Mouse (Mus musculus): ENCODE measurements around the gene Gpsm1. TPM values are rescaled to one million over a fixed set of nuclear protein-coding genes. Genes with fewer than 3 reads are reported as not detected.

The Gpsm1 gene
- polyA plus RNA-seq, 1 experiment from 2014 or later, result 23.3 TPM

DNA sequence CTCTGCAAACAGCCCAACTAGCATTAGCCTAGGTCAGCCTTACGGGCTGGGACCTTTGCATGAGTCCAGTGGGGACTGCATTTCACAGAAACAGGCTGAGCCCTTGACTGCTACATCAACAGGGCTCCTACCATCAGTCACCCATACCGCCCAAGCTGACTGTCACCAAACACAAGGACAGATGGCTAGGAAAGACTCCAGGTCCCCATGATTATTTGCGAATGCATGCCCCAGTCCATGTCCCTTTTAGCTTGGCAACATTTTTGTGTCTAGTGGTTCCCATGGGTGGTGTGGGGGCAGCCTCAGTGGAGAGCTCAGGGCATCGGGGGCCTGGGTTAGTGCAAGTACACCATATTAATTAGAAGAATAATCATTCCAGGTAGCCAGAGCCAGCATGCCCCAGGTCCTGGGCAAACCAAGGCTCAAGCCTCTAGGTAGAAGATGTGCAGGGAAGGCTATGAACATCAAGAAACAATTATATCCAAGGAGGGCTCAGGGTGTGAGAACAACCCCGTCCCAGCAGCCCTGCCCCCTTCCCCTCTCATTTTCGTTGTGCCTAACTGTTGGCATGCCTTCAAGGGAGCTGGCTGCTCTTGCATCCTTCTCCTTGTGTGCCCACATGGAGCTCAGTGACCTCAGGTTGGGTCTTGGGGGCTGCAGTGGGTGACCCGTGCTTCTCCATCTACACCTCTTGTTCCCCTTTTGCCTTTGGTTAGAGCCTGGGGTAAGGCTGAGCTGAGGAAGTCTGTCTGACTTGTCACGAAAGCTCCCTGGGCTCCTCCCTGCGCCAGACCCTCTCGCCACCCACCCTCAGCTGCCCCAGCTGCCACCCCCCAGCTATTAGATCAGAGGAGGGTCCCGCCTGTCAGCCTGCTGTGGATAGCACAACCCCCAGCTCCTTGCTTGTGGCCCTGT, 38.0 kb downstream of the Gpsm1 start:
- CTCF ChIA-PET, result no interaction called here
- DNase-seq (ENCODE audit: low read depth, low spot score), result no peak
- no peak for TF ChIP-seq CTCF (IDR thresholded peaks at IDR 0.05)
- in situ Hi-C loops (cut with MboI; ENCODE audit: low pct_unique_long_range_greater_than_20kb), result no loop called here
- ATAC-seq, result no peak
- H3K27me3 ChIP-seq, result no peaks in the 10 kb centered on the region
- POLR2A ChIA-PET, result interaction anchor here (0.7 to 1.8 kb wide), 3 partner anchors 18 to 34 kb away, joined by 3 to 4 read pairs (median 3); no protein-coding TSS in a partner anchor

GRCm38 (mm10) chr2:26354401-26354800, 39.1 kb downstream of the Gpsm1 start:
- POLR2A ChIA-PET, result no interaction called here
- ATAC-seq (no peak), DNase-seq (ENCODE audit: low read depth, low spot score) (no peak)
- in situ Hi-C loops (cut with MboI; ENCODE audit: low pct_unique_long_range_greater_than_20kb), result no loop called here
- TF ChIP-seq CTCF (IDR thresholded peaks at IDR 0.05), result no peak
- H3K27me3 ChIP-seq, result no peaks in the 10 kb centered on the region
- CTCF ChIA-PET, result interaction anchor here (0.6 to 1.3 kb wide), 2 partner anchors 24 to 29 kb away, joined by 3 read pairs; no protein-coding TSS in a partner anchor

DNA sequence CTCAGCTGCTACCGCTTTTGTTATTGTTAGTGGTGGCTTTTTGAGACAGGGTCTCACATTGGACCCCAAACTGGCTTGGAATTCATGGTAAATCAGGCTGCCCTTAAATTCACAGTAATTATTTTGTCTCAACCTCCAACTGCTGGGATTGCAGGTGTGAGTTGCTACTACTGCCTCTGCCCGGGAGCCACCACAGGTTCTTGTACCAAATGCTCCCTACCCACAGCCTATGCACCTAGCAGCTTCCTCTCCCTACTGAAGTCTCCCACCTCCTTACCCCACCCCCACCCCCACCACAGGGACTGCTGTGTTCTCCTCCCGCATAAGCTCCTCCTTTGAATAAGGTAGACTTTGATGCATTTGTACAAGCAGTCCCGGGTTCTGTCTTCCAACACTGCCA, 40.9 kb downstream of the Gpsm1 start:
- DNase-seq (ENCODE audit: low read depth, low spot score) (no peak), ATAC-seq (no peak)
- in situ Hi-C loops (cut with MboI; ENCODE audit: low pct_unique_long_range_greater_than_20kb), result no loop called here
- ChIA-PET CTCF (no interaction called here), POLR2A (no interaction called here)
- TF ChIP-seq CTCF (IDR thresholded peaks at IDR 0.05), result no peak
- H3K27me3 ChIP-seq, result no peaks in the 10 kb centered on the region

- no peak for DNase-seq (ENCODE audit: low read depth, low spot score)
- no peak for TF ChIP-seq CTCF (IDR thresholded peaks at IDR 0.05)
- no peaks in the 10 kb centered on the region for H3K27me3 ChIP-seq
- in situ Hi-C loops (cut with MboI; ENCODE audit: low pct_unique_long_range_greater_than_20kb), result no loop called here
- no peak for ATAC-seq
- CTCF ChIA-PET, result no interaction called here
- POLR2A ChIA-PET, result no interaction called here
These were observed 41.4 kb downstream of the Gpsm1 start for GRCm38 (mm10) chr2:26356678-26357077.

DNA sequence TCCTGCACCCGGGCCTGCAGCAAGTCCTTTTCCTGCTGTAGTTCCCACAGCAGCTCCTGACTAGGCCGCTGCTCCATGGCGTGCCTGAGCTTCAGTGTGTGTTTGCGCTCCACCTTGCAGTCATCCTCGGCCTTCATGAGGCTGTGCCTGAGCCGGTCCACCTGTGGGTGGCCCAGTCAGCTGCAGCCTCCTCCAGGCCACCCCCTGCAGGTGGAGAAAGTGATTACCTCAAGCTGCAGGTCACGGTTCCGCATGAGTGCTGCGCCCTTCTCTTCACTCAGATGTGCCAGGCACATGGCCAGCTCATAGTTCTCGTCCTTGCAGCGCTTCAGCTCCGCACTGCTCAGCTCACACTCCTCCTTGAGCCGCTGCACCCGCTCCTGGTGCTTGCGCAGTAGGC, 42.2 kb downstream of the Gpsm1 start:
- CTCF ChIA-PET, result no interaction called here
- ATAC-seq (no peak), DNase-seq (ENCODE audit: low read depth, low spot score) (no peak)
- no peaks in the 10 kb centered on the region for H3K27me3 ChIP-seq
- TF ChIP-seq CTCF (IDR thresholded peaks at IDR 0.05), result no peak
- POLR2A ChIA-PET, result no interaction called here
- in situ Hi-C loops (cut with MboI; ENCODE audit: low pct_unique_long_range_greater_than_20kb), result no loop called here

DNA sequence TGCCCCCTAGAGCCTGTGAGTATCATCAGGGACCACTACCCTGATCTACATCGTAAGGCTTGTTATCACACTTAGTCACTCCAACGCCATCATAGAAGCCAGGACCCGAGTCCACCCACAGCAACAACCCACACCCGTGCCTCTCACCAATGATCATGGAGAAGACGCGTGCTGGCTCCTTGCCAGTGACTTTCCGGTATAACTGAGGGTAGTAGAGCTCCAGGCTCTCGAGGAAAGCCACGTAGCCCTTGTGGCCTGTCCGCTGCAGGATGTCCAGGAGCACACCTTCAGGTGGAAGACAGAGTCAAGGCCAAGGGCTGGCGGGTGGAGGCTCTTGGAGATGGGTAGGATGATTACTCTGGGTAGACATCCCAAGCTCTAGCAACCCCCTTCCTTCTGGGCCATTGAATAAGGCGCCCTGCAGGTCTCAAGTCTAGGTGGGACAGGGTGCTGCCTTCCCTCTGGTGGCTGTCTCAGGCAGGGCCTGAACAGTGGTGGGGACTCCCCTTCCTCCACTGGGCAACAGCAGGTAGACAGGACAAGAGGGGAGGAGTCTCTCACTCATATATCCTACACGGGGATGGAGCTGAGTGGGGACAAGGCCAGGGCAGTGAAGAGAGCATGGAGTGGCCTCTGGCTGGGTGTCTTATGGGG, 43.5 kb downstream of the Gpsm1 start:
- in situ Hi-C loops (cut with MboI; ENCODE audit: low pct_unique_long_range_greater_than_20kb), result no loop called here

DNA sequence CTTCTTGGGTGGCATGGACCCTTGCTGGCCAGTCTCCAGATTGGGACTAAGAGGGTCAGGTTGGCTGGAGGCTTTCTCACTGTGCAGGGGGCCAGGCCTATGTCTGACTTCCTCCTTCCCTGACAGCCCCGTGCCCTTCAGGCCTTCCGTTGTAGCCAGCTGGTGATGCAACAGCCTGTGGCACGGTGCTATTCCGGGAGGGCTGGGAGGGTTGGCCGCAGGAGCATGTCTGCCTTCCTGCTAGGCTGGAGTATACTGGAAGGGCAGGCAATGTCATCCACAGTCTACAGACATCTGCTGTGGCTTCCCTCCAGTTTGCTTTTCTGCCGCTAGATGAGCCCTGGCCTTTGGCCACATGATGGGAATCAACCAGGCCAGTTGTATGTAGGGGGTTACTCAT, 44.7 kb downstream of the Gpsm1 start:
- ATAC-seq, result no peak
- TF ChIP-seq CTCF (IDR thresholded peaks at IDR 0.05), result no peak
- no peaks in the 10 kb centered on the region for H3K27me3 ChIP-seq

More for the DNA sequence above, 43.5 kb downstream of the Gpsm1 start:
- CTCF ChIA-PET, result no interaction called here
- TF ChIP-seq CTCF (IDR thresholded peaks at IDR 0.05), result no peak
- DNase-seq (ENCODE audit: low read depth, low spot score) (no peak), ATAC-seq (no peak)
- H3K27me3 ChIP-seq, result no peaks in the 10 kb centered on the region
- POLR2A ChIA-PET, result interaction anchor here (0.6 kb wide), 1 partner anchor 900 kb away, joined by 3 read pairs; no protein-coding TSS in a partner anchor

GRCm38 (mm10) chr2:26360772-26361171, 45.5 kb downstream of the Gpsm1 start, which contains the start of gene Card9:
Gene Card9, minus strand, starts transcription at chr2:26360918.
- no peak for DNase-seq (ENCODE audit: low read depth, low spot score)
- H3K27me3 ChIP-seq, result no peaks in the 10 kb centered on the region
- no peak for ATAC-seq
- CTCF ChIA-PET, result interaction anchor here (1.9 kb wide), 1 partner anchor 12 kb away, joined by 6 read pairs; no protein-coding TSS in a partner anchor
- TF ChIP-seq CTCF (IDR thresholded peaks at IDR 0.05), result no peak
- in situ Hi-C loops (cut with MboI; ENCODE audit: low pct_unique_long_range_greater_than_20kb), result no loop called here
- POLR2A ChIA-PET, result no interaction called here

More for the DNA sequence above, 44.7 kb downstream of the Gpsm1 start:
- DNase-seq (ENCODE audit: low read depth, low spot score), result no peak
- POLR2A ChIA-PET, result interaction anchor here (0.6 kb wide), 1 partner anchor 123 kb away, joined by 3 read pairs; no protein-coding TSS in a partner anchor
- CTCF ChIA-PET, result interaction anchor here (0.6 kb wide), 1 partner anchor 38 kb away, joined by 3 read pairs; no protein-coding TSS in a partner anchor
- in situ Hi-C loops (cut with MboI; ENCODE audit: low pct_unique_long_range_greater_than_20kb), result no loop called here

- DNase-seq (ENCODE audit: low read depth, low spot score) (no peak), ATAC-seq (no peak)
- POLR2A ChIA-PET, result no interaction called here
- H3K27me3 ChIP-seq, result no peaks in the 10 kb centered on the region
- no peak for TF ChIP-seq CTCF (IDR thresholded peaks at IDR 0.05)
- in situ Hi-C loops (cut with MboI; ENCODE audit: low pct_unique_long_range_greater_than_20kb), result no loop called here
- CTCF ChIA-PET, result interaction anchor here (1.4 kb wide), 1 partner anchor 13 kb away, joined by 4 read pairs; no protein-coding TSS in a partner anchor
These were observed 47.7 kb downstream of the Gpsm1 start for GRCm38 (mm10) chr2:26362991-26363390.

DNA sequence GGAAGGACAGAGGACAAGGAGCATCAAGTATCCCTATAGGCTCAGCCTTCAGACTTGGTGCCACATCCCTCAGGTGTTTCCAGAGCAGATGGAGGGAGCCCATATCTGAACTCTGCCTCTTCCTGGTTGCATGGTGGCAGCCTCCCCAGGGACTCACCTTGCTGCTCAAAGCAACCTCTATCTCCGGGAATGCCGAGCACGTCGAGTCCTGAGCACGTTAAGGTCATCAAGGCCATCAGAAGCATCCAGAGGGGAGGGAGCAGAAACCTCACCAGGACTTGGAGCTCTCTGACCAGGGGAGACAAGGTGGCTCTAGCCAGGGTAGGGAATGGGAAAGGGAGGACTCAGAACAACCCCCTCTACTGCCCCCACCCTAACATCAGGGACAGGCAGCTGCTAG, 48.2 kb downstream of the Gpsm1 start:
- in situ Hi-C loops (cut with MboI; ENCODE audit: low pct_unique_long_range_greater_than_20kb), result no loop called here
- POLR2A ChIA-PET, result no interaction called here
- CTCF ChIA-PET, result interaction anchor here (1.4 kb wide), 1 partner anchor 13 kb away, joined by 4 read pairs; no protein-coding TSS in a partner anchor
- DNase-seq (ENCODE audit: low read depth, low spot score), result no peak
- no peaks in the 10 kb centered on the region for H3K27me3 ChIP-seq
- no peak for ATAC-seq
- TF ChIP-seq CTCF (IDR thresholded peaks at IDR 0.05), result no peak
